Mouse (Mus musculus) lung, adult 18-20 months (tissue): ENCODE data around the gene St6gal1.

Source experiments
- DNase-seq, 2 experiments: peaks; one replicate each; pipeline ENCODE4 v3.0.0; 2022; ENCODE audit warnings: mixed read lengths in 2 of 2

Gene St6gal1

DNA sequence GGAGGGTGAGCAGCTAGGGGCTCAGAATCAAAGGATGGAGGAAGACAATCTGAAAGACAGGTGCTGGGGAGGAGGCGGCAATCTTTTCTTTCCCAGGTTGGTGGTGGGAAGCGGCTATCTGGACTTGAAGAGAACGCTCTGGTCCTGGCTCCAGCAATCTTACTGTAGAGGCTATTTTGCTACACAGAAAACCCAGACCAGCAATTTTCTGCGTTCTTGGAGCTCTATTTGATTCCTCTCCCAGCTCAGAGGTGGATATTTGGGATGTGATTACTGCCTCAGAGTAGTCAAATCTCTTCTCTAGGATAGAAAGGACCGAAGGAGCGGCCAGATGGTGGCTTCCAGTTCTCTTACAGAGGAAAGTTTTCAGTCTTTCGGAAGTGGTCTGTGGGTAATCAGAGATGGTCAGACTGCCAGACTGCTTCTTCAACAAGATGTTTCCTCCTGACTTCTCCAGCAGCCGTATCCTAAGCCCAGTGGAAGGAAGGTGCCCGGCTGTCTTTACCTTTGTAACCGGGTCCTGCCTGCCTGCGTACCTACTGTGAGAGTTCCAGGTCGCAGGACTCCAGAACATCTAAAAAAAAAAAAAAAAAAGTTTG is 570 bp upstream of the St6gal1 start:
- DNase-seq: no peak

DNA sequence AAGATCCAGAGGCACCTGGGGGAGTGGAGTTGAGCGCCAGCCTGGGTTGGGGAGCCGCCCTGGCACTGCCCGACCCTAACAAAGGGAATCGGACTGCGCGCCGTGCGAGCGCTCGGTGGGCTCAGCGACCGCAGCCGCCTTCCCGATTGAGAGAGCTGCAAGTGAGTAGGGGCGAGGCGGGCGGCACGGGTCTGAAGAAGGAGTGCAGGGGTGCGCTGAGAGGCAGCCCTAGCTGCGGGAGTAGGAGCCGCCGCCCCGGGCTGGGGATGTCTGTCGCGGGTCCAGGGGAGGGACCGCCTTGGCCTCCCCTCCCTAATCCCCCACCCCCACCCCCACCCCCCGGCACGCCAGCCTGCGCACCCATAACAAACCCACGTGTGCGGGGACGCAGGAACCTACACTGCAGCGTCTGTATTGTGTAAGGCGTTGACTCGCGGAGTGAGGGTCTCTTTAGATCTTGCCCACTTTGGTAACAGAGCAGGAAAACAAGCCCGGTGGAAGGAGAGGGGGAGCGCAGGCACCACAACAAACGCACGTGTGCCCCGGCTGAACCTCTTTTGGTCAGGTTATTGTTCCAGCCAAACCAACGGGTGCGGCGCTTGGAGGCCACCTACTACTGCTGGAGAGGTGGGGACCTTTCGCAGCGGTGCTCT is 655 bp downstream of the St6gal1 start:
- DNase-seq: peak; percentile 38 to 42

DNA sequence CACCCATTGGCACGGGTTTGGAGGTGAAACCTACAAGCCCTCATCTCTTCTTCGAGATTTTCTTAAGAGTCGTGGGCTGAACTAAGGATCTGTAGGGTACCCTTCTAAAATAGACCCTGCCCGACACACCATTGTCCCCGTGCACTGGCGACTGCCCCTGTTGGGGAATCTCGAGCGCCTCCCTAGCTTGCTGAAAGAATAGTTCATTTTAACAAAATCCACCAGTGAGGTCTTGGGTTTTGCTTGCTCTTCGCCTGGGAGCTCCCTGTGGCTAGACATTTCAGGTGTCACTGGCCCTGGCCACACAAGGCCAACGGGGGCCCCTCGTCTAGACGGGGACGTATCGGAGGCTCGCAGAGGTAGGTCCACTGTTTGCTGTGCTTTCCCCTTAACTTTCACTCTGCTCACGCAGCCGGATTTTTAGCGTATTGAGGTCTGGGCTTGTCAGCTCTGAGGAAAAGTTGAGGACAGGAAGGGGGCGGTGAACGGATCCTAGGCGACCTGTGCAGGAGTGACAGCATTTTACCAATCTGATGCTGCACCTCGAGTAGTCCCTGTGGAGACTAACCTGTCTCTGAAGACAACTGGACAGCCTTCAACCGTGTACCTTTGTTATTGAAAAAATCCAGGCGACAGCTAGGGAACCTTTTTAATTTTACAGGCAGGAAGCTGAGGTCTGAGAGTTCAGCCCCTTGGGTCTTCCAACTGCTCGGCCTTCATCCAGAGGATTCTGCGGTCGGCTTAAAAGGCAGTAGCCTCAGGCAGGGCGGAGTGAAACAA is 1.5 kb downstream of the St6gal1 start:
- DNase-seq: peak; percentile 50 to 59

DNA sequence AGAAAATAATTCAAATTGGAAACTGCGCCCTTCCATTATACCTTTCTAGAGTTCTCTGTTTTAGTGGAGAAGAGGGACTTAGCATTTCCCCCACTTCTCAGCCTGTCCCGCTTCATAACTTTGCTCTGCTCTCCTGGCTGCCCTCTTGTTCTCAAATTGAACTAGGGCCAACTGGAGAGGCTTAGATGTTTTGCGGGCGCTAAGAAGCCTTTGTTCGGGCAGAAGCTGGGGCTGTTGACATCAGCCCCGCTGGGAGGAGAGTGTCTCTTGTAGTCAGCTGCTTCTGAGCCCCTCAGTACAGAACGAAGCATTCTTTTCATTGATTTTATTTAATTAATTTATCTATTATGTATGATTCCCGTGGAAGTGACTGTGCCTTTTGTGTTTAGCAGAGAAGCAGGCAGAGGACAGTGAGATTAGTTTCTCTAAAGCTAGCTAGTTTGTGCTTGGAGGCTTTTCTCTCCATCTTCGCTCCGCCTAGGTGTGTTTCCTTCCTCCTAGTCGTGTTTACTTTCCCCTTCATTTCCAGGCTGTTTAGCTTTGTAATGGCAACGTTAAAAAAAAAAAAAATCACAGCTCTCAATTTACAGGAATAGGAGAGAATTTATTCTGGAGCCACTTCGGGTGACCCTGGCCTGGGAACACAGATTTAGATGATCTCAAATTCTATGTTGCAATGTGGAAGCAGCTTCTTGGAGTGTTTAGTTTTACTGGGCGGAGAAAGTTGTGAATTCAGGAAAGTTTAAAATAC is 2.2 kb downstream of the St6gal1 start:
- DNase-seq: peak; percentile 27 to 38

DNA sequence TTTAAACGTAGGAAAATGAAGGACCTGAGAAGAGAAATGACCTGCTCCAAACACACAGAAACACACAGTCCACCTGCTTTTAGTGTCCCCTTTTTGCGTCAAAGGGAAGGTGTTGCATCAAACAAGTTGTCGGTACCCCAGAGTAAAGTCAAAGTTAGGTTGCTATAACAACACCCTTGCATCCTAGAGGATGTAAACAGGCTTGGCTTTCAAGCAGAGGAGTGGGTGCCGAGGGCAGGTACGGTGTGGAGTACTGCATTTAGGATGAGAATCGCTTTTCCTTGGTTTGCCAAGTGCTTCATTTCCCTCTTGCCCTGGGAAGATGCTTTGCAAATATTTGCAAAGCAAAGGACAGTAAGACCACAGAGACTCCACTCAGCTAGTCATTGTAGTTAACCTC is 3.3 kb downstream of the St6gal1 start:
- no peak for DNase-seq

DNA sequence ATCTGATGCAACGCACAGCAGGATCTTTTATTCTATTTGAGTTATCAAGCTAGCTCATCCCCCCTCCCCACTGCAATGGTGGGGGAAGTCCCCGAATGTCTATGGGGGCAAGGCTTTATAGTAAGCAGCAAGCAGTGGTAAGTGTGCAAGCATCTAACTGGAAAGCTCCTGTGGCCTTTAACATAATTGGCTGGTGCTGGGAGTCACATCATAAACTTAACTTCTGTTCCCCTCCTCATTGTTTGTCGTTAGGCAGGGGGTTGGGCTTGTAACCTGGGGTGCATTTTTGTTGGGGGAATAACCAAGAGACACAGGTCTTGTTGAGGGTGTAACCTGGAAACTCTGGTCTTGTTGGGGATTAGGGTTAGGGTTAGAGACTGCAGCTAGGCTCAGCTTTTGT is 3.9 kb downstream of the St6gal1 start:
- no peak for DNase-seq

DNA sequence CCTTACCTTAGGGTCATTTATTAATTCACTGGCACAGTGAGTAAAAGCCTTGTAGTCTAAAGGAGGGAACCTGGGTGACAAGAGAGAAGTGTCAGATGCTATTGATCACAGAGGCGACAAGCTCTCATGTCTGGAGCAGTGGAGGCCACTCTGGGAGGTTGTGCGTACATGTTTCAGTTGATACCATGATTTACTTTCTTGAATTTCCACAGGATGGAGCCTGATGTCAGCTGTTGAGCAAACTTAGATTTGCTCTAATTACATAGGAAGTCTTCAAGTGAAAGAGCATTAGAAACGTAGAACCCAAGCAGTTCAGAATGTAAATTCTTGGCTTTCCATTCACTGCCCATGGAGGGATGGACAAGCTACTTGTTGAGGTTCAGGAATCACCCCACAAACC is 5.4 kb downstream of the St6gal1 start:
- no peak for DNase-seq

DNA sequence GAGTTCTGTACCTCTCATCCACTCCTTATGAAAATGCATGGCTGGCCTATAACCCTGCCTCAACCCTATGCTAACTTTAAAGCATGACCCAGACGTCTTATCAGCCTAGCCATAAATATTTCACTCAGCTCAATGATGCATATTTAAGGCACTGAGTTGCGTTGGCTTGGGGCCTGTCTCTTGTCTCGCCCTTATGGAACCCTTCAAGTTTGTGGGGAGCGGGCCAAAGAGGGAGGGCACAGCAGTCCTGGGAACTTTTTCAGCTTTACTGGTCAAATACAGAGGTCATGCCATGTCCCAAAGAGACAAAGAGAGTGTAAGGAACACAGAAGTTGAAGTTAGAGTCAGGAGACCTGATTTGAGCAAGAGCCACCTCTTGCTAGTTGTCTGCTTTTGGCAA is 6.6 kb downstream of the St6gal1 start:
- peak; percentile 59 to 61 for DNase-seq

DNA sequence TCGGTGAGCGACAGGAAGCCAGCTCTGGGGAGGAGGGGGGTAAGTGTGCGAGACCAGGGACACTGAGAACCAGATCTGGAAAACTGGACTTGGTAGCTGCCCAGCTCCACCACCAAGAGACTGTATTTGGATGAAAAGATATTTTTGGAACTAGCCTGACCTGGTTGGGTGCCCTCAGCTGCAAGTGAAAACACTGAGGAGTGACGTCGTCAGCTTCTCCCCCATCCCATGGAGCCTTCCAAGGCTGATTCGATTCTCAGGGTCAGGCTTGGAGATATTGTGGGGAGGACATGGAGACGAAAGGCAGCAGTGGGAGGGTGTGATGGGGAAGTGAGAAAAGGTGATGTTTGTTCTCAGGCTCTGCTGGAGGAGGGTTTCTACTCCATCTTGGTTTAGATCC is 8.2 kb downstream of the St6gal1 start:
- peak; percentile 18 to 25 for DNase-seq

DNA sequence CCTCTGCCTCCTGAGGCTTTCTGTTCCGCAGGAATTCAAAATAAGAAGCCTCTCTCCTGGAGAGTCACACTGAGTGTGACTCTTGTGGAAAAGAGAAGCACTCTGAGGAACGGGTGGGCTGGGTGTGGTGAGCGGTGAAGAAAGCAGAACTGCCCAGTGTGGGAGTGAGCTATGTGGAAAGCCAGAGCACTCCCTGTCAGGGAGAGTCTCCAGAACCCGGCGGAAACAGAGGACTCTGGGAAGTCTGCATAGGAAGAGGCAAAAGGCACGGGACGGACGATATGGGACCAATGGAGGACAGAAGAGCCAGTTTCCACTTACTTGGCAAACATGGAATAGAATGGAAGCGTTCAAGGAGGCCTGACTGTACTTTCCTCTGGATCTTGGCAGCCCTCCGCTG is 9.0 kb downstream of the St6gal1 start:
- DNase-seq: peak; percentile 71 to 73

DNA sequence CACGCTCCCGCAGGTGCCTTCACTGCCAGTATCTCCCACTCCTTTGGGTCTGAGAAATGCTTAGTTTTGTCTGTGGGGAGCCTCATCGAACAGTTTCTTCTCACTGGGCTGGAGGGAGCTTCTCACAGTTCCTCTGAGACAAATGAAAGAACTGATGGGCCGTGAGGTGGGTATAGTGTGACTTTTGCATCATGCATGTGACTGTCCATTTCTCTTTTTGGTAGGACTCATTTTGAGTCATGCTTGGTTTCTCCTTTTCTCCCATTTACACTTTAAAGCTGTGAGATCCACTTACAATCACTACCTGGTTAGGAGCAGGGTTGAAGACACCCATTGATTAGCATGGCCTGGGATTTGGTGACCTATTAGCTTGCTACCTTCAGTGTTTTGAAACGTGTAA is 10.0 kb downstream of the St6gal1 start:
- no peak for DNase-seq

DNA sequence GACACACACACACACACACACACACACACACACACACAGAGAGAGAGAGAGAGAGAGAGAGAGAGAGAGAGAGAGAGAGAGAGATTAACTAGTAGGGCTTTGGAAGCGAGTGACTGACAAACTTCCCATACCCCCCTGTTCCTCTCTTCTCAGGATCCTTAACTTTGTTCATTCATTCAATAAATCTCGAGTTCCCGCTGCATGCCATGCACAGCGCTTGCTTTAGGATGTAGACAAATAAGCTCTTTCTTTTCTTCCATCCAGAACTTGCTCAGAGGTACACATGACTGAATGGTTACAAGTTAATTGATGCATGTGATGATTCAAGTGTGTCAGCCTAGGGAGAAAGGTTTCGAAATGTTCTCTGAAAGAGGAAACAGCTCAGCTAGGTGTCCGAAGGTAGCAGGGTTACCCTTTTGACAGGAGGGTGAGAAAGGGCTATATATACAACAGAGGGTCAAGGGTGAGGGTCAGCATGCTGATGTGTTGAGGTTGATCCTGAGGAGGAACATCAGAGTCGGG is 10.7 kb downstream of the St6gal1 start:
- no peak for DNase-seq

DNA sequence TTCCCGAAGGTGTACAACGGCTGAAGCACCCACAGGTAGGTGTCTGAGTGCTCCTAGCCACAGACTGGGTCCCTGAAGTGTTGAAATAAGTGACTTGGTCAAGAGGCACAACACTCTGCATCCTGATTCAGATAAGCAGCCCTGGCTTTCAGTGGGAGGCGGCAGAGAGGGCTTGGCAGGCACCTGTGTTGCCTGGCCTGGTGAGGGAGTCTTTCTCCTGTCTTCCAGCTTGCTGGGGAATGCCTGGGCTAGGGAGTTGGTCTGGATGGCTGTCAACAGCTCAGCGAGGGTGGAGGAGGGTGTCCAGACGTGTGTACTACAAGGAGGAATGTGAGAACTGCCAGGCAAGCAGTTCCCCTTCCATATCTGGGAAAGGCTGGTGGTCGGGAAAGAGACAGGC is 15.0 kb downstream of the St6gal1 start:
- peak; percentile 59 to 70 for DNase-seq

DNA sequence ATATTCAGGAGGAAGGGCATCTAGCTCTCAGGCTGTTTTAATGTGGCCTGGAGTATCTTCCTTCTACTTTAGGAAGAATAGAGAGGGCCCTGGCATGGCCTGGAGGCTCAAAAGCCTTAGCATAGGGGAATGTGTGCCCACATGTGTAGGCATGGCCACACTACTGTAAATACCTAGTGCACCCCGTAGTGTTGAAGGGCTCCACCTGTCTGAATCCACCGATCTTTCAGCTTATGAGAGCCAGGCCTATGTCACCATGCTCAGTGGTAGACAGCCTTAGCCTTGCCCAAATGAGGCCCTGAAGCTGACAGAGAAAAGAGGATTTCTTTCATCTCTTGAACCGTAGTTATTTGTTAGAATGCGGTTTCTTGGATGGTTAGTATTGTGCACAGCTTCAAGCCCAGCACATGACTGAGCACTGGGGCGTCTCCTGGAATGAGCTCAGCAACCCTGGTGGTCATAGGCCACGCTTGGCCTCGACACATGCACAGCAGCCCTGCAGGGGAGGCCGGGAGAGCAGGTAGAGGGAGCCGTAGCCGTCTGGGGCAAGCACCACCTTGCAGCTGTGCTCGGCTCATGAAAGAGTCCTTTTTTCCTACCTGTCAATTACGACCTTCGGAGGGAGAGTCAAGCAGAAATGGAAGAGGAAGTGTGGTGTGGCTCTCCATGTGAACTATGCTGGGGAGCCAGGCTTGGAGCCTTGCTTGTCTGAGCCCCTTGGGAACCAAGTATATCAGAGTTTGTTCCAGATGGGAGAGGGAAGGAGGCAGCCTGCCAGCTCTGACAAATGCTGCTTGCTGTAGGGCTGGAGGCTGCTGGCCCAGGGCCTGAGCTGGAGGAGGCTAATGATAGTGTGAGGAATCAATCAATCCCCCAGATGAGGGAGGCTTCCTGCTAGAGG is 15.8 kb downstream of the St6gal1 start:
- DNase-seq: peak; percentile 77

DNA sequence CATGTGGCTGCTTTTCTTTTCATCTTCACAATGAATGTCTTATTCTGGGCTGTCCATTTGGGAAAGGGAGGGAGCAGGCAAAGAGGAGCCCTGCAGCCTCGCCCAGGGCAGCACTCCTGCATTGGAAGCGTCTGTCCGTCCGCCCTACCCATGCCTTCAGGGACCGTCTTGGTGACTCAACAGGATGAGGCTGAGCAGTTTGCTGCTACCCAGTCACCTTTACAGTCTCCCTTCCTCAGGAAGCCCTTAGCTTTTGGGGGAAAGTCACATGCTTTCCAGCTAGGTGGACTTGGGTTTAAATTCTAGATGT is 16.4 kb downstream of the St6gal1 start:
- no peak for DNase-seq

DNA sequence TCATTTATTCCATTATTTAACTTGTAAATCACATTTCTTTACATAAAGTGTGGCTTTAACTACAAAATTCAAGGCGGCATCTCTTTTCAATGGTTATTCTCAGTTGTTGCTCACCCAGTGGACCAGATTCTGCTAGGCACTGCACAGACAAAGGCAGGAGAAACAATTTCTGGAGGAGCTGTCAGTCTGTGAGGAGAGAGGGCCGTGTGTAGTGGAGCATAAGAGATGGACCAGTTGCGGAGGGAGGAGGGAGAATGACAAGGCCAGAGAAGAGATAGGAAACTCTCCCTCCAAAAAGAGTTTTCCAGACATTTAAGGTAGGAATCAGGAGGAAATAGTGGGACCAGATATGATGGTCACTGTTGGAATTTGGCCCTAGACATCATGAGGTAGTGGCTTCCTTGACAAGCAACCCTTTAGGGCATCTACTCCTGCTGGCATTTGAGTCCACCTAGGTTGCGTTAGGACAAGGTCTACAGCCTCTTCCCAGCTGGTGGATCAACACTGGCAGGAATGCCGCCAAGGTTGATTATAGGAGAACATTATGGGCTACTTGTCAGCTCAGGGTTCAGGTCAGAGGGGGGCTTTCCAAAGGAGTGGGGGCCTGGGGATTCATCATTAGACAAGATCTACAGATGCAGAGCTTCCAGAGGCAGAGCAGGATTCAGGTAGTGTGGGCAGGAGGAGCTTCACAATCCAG is 19.3 kb downstream of the St6gal1 start:
- no peak for DNase-seq

DNA sequence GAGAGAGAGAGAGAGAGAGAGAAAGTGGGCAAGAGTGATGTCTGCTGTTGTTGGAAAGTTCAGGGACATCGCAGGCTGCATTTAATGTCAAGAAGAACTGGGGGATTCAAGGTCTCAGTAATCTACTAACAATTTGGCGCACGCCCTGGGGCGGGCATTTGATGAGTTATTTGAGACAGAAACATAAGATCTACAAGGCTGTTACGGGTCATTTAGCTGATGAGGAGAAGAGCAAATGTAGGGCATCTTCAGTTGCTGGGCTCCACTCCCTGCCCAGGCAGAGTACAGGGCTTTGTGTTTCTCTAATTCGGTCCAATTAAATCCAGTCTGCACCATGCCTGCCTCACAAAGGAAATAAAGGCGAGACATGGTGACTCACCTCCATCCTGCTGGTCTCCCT is 19.9 kb downstream of the St6gal1 start:
- DNase-seq: no peak

DNA sequence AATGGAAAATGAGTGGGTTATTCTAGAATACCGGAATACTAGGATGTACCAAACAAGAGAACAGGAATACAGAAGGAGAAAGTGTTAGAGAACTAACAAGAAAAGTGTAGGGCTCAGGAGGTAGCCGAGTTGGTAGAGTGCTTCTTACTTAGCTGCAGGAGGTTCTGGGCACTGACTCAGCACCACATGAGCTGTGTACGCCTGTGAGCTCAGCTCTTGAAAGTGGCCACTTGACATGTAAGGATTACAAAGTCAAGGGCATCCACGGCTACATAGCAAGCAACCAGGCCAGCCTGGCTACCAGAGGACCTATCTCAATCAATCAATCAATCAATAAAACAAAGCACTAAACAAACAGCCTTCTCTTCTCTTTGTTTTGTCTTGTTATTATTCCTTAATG is 24.7 kb downstream of the St6gal1 start:
- peak in 1 of 2 experiments; percentile 61 for DNase-seq

DNA sequence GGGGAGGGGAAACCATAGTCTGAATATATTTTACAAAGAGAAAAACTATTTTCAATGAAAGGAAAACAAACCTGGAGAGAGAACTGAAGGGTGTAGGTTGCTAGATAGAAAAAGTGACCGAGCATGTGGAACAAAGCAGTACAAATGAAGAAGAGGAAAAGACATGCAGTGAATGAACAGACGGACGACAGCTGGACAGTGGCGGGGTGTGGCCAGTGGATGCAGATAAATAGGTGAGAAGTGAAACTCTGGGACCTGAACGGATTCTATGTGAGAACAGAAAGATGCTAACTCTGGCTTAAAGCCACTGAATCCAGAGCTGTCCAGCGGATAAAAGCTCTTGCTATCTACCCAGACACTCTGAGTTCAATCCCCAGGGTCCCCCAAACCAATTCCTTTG is 25.2 kb downstream of the St6gal1 start:
- DNase-seq: no peak

DNA sequence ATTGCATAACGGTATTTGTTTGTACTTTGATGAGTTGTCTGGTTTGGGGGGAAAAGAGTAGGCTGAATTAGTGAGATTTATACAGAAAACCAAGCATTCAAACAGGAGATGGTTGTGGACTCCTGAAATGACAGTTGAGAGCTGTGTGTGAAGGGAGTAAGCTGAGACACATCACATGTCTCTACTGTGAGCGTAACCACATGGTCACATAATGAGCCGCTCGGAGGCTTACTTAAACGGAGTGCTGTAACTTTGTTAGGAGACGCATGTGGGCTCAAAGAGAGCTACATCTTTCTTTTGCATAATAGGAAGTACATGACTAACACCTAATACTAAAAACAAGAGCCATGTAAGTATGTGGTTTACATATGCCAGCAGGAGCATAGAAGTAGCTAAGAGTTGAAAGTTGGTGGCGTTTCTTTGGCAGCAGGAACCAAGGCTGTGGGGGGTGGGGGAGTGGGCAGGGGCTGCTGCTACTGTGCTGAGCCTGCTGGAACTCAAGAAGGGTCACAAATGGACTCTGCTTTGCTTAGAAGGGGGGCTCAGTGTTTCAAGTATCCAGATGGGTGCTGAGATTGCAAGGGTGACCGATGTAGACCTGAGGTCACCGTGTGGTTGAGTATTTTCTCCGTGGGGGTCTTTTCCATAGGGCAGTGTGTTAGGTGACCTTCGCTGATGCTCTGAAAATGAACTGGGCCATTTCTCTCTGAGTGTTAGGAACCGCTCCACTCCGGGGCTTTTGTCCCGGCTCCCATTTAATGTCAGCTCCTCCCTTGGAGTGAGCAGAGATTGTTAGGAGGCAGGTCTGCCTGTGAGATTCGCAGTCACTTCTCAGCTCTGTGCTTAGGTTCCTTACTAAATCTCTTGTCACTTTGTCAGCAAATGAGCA is 26.3 kb downstream of the St6gal1 start:
- DNase-seq: no peak

DNA sequence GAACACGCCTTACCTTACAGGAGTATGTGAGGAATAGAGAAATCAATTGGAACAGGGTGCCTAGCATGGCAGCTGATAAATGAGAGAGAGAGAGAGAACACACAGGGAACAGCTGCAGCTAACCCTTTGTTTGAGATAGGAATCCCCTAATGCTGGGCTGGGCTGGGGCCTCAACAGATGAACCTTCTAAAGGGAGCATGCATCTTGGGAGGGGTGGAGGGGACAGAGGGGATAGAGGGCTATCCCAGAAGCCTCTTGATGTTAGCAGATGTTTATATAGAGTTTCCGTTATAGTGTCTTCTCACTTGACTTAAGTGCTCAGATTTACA is 26.9 kb downstream of the St6gal1 start:
- no peak for DNase-seq
